Mouse (Mus musculus): ENCODE measurements around the gene Jun. TPM values are rescaled to one million over a fixed set of nuclear protein-coding genes. Genes with fewer than 3 reads are reported as not detected.

Jun gene
- polyA plus RNA-seq, 1 experiment from 2014 or later = 124 TPM

DNA sequence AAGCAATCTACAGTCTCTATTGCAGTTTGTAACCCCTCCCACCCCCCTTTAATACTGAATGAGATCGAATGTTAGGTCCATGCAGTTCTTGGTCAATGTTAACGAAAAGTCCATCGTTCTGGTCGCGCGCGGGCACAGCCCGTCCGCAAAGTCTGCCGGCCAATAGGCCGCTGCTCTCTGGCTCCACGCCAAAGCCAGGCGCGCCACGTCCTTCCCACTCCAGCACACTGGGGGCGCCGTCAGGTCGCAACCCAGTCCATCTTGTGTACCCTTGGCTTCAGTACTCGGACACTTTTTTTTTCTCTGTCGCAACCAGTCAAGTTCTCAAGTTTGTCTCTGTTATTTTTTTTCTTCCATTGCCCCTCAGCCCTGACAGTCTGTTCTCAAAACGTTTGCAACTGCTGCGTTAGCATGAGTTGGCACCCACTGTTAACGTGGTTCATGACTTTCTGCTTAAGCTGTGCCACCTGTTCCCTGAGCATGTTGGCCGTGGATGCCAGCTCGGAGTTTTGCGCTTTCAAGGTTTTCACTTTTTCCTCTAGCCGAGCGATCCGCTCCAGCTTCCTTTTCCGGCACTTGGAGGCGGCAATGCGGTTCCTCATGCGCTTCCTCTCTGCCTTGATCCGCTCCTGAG is 2.0 kb downstream of the Jun start:
- no peak for ATAC-seq (ENCODE audit: borderline replicate concordance, extremely low read depth, low FRiP score, low TSS enrichment)
- no peaks in the 10 kb centered on the region for H3K36me3 ChIP-seq
- peak overlapping the region; percentile 82 for H3K4me2 ChIP-seq
- H3K27me3 ChIP-seq = no peaks in the 10 kb centered on the region
- H3K4me1 ChIP-seq = peaks cover 28% of the 10 kb centered on the region
- under 1% methylated on average over 34 of the region's 34 CpGs for WGBS
- peak overlapping the region; percentile 99 for H3K27ac ChIP-seq
- peak overlapping the region; percentile 71 for H3K4me3 ChIP-seq
- H3K9ac ChIP-seq = peak overlapping the region; percentile 79
- H3K9me3 ChIP-seq = no peaks in the 10 kb centered on the region

DNA sequence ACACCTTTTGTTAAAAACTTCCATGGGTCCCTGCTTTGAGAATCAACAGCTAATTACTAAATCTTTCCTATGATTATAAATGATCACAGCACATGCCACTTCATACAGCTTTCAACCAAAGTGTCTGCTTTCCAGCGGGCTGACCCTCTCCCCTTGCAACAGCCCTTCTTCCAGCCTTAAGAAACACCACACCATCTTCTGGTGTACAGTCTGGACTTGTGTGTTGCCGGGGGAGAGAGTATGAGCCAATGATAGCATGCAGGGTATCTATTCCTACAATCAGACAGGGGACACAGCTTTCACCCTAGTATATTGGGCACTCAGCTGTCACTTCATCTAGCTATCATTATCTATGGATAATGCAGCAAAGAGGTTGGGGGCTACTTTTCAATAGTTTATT is 2.9 kb downstream of the Jun start:
- Histone ChIP-seq H3K4me3 (peak overlapping the region; percentile 71), H3K4me2 (peak overlapping the region; percentile 82), H3K36me3 (no peaks in the 10 kb centered on the region), H3K9ac (peak overlapping the region; percentile 19; the same call in 1 of the 2 replicates), H3K27ac (no peak overlapping the region), H3K4me1 (peaks cover 23% of the 10 kb centered on the region), H3K27me3 (no peaks in the 10 kb centered on the region), H3K9me3 (no peaks in the 10 kb centered on the region)
- ATAC-seq (ENCODE audit: borderline replicate concordance, extremely low read depth, low FRiP score, low TSS enrichment) = no peak
- 21% methylated on average over 2 of the region's 2 CpGs for WGBS

DNA sequence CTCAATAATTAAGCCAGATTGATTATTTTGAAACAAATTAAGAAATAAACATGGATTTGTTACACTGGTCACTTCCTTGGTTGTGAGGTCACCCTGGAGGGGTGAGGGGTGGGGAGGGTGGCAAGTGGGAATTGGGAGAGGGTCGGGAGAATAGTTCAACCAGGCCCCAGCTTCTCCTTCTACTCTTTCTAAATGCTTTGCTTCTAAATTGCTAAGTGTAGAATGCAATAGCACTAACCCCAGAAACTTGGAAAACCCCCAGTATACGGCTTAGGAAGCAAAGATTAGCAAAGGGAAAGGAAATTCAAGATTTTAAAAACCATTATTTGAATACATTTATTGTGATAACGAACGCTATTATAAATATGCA is 3.3 kb downstream of the Jun start:
- Histone ChIP-seq H3K9ac (0 out of 2 replicates have a peak overlapping the region, but pooled peaks have one; percentile 19), H3K27ac (0 out of 2 replicates have a peak overlapping the region, but pooled peaks have one; percentile 7), H3K9me3 (no peaks in the 10 kb centered on the region), H3K4me1 (peaks cover 21% of the 10 kb centered on the region), H3K4me3 (peak overlapping the region; percentile 71), H3K4me2 (peak overlapping the region; percentile 82), H3K36me3 (no peaks in the 10 kb centered on the region), H3K27me3 (no peaks in the 10 kb centered on the region)
- no peak for ATAC-seq (ENCODE audit: borderline replicate concordance, extremely low read depth, low FRiP score, low TSS enrichment)
- 50% methylated on average over 4 of the region's 4 CpGs for WGBS

DNA sequence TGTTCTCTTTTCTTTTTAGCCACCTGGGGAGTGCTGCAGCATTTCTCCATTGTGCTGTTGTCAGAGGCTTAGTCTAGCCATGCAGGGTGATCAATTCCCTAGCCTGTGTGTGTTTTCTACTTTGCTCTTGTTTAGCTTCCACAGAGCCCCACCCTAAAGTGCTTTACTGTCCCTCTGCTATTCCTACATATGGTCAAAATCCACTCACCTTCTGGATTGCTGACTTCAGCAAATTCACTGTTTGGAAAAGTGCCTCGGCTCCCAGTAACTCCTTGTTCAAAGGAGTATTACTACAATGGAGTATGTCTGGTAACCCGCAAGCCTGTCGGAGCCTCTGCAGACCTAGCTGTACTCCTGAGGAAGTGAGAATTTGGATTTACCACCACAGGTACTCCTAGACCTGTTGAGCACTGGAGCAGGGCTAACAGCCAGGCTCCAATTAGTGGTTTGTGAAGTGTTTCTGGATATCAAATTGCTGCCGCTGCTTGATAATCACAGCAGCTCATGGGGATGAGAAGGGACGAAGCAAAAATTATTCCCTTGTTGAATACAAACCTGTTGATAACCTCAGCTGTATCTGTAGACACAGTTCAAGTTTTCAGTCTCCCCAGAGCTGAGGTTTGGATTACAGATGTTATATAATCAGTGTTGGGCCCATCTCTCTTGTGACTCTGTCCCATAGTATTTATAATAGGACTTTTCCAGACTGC is 3.8 kb downstream of the Jun start:
- WGBS = 48% methylated on average over 5 of the region's 5 CpGs
- ATAC-seq (ENCODE audit: borderline replicate concordance, extremely low read depth, low FRiP score, low TSS enrichment) = no peak
- H3K9me3 ChIP-seq = no peaks in the 10 kb centered on the region
- peak overlapping the region; percentile 71; the same call in 1 of the 2 replicates for H3K4me3 ChIP-seq
- H3K27me3 ChIP-seq = no peaks in the 10 kb centered on the region
- peak overlapping the region; percentile 82 for H3K4me2 ChIP-seq
- no peak overlapping the region for H3K27ac ChIP-seq
- H3K4me1 ChIP-seq = peaks cover 21% of the 10 kb centered on the region
- H3K36me3 ChIP-seq = no peaks in the 10 kb centered on the region
- no peak overlapping the region for H3K9ac ChIP-seq

DNA sequence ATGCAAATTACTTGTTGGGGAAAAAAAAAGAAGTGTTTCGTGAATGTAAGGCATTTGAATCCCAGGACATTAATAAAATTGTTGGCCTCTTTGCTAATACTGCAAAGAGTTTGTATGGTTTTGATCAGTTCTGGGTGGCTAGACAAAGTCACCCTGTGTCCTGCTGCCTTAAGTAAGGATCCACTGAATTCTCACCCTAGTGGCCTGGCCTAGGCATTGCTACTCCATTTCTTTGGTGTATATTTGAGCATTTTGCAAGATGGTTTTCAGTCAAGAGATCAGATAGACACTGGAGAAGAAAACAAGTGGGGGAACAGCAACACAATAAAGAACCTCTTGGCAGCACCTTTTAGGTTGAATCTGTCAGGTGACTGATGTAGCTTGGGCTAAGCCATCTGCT is 6.9 kb downstream of the Jun start:
- WGBS = 68% methylated on average over 1 of the region's 1 CpGs
- peaks cover 21% of the 10 kb centered on the region for H3K4me1 ChIP-seq
- no peaks in the 10 kb centered on the region for H3K9me3 ChIP-seq
- no peak overlapping the region for H3K9ac ChIP-seq
- no peaks in the 10 kb centered on the region for H3K36me3 ChIP-seq
- H3K4me2 ChIP-seq = no peak overlapping the region
- ATAC-seq (ENCODE audit: borderline replicate concordance, extremely low read depth, low FRiP score, low TSS enrichment) = no peak
- H3K27me3 ChIP-seq = no peaks in the 10 kb centered on the region
- 0 out of 2 replicates have a peak overlapping the region, but pooled peaks have one; percentile 22 for H3K27ac ChIP-seq
- H3K4me3 ChIP-seq = no peak overlapping the region

DNA sequence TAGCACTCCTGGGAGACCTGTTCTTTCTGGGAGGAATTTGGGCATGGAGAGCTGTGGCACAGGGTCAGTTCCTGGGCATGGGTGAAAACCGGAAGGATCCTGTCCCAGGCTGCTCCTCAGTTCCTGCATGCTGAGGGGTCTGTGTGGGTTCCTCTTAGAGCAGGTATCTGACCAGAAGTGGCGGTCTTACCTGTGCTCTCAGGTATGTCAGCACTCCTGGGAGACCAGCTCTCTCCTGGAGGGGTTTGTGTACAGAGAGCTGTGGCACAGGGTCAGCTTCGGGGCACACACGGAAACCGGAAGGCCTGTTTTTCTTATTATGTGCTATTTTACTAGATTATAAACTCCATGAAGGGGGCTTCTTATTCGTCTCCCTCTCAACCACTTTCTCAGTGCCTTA is 7.3 kb downstream of the Jun start:
- Histone ChIP-seq H3K27me3 (no peaks in the 10 kb centered on the region), H3K9ac (no peak overlapping the region), H3K9me3 (no peaks in the 10 kb centered on the region), H3K27ac (0 out of 2 replicates have a peak overlapping the region, but pooled peaks have one; percentile 22), H3K4me2 (no peak overlapping the region), H3K4me3 (no peak overlapping the region), H3K4me1 (peaks cover 21% of the 10 kb centered on the region), H3K36me3 (no peaks in the 10 kb centered on the region)
- peak; percentile 58; the same call in 1 of the 2 replicates for ATAC-seq (ENCODE audit: borderline replicate concordance, extremely low read depth, low FRiP score, low TSS enrichment)
- WGBS = 61% methylated on average over 6 of the region's 6 CpGs

DNA sequence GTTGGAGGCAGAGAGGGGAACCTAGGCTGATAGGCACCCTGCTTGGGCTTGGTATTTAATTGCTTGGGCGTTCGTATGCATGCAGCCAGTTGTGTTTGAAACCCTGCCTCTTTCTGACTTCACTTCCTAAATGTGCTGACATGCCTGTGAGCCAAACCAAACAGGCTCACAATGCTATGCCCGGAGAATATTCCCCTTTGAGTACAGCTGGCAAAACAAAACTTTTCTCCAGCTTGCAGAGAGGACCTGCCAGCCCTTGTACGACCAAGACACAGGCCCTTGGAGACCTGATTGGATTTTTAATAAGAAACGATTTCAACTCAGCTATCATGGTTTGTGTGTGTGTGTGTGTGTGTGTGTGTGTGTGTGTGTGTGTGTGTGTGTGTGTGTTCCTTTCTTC is 14.0 kb downstream of the Jun start:
- Histone ChIP-seq H3K4me2 (no peak overlapping the region), H3K9ac (no peak overlapping the region), H3K4me1 (no peaks in the 10 kb centered on the region), H3K9me3 (no peaks in the 10 kb centered on the region), H3K27ac (no peak overlapping the region), H3K27me3 (no peaks in the 10 kb centered on the region), H3K36me3 (no peaks in the 10 kb centered on the region), H3K4me3 (no peak overlapping the region)
- 54% methylated on average over 5 of the region's 5 CpGs for WGBS
- ATAC-seq (ENCODE audit: borderline replicate concordance, extremely low read depth, low FRiP score, low TSS enrichment) = no peak

DNA sequence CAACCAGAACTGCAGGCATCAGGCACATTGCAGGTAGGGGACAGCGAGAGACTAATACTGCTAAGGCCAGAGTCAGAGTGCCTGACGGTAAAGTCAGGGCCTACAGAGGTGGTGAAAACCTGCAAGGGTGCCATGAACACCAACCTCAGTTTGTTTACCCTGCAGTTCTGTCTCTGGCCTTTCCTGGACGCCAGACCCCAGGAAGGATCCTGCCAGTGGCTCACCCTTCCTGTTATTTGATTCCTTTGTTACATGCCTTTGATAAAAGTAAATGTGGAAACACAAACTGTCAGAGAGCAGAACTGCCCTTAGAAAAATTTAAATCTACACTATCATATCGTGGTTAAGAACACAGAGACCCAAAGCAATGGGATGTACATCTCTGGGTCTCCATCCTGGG is 20.9 kb downstream of the Jun start:
- H3K4me2 ChIP-seq = no peak overlapping the region
- ATAC-seq (ENCODE audit: borderline replicate concordance, extremely low read depth, low FRiP score, low TSS enrichment) = no peak
- no peak overlapping the region for H3K9ac ChIP-seq
- no peaks in the 10 kb centered on the region for H3K4me1 ChIP-seq
- no peak overlapping the region for H3K4me3 ChIP-seq
- H3K9me3 ChIP-seq = no peaks in the 10 kb centered on the region
- no peaks in the 10 kb centered on the region for H3K27me3 ChIP-seq
- H3K36me3 ChIP-seq = no peaks in the 10 kb centered on the region
- WGBS = 44% methylated on average over 4 of the region's 4 CpGs
- no peak overlapping the region for H3K27ac ChIP-seq

DNA sequence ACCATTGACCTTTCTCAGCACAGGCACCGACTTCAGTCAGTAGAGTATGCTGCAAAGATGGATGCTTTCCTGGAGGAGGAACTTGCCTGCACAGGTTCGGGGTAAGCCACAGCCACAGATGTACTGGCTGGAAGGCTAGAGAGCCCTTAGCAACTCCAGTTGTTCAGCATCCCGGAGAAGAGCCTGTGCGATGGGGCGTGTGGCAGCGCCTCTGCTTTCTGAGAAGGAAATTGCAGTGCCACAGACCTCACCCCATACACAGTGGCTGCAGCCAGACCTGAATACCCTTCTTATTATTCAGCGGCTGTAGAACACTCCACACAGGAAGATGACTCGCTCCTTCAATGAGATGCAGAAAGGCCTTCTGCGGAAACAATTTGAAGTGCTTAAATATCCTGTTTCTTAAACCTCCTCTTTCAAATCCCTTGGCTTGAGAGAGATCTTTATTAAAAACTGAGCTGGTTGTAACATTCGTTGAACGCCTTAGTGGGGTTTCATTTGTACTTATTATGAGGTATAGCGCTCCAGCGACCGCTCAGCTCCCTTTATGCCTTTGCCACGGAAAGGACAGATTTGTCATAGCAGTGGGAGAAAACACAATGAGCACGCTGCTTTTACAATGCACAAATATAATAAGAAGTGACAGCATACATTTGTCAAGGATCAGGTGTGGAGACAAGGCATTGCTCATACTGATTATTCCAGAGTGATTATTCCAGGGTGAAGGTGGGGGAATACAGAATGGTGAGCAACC is 26.0 kb downstream of the Jun start:
- H3K27me3 ChIP-seq = no peaks in the 10 kb centered on the region
- H3K9me3 ChIP-seq = no peaks in the 10 kb centered on the region
- H3K4me3 ChIP-seq = no peak overlapping the region
- H3K9ac ChIP-seq = no peak overlapping the region
- H3K36me3 ChIP-seq = no peaks in the 10 kb centered on the region
- H3K4me2 ChIP-seq = no peak overlapping the region
- peaks cover 5% of the 10 kb centered on the region; the same call in 1 of the 2 replicates for H3K4me1 ChIP-seq
- 79% methylated on average over 16 of the region's 16 CpGs for WGBS
- ATAC-seq (ENCODE audit: borderline replicate concordance, extremely low read depth, low FRiP score, low TSS enrichment) = no peak
- H3K27ac ChIP-seq = no peak overlapping the region

DNA sequence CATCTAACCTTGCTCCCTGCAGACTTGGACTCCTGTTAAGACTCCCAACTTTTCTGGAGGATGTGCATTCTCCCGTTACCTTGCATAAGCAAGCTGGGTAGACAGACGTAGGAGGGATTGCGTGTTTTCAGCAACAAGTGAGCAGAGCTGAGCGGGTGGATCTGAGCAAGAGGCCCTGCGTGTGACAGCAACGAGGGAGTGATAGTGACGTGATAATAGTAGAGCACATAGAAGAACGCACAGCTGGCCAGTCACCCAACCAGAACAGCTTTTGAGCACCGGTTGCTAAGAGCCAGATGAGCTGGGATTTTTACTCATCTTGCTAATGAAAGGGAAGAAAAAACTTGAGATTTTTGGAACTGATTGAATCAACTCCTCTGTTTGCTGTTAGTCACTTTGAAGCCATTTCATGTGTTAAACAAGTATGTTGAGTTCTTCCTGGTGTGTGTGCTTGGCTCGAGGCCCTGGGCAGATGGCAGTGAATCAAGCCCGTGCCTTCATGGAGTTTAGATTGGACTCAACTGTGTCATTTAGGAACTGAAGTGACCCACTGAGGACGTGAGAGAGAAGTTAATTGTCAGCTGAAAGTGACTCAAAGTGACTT is 28.6 kb downstream of the Jun start:
- no peak overlapping the region for H3K9ac ChIP-seq
- no peaks in the 10 kb centered on the region for H3K9me3 ChIP-seq
- peak; percentile 35; the same call in 1 of the 2 replicates for ATAC-seq (ENCODE audit: borderline replicate concordance, extremely low read depth, low FRiP score, low TSS enrichment)
- no peak overlapping the region for H3K27ac ChIP-seq
- no peaks in the 10 kb centered on the region for H3K27me3 ChIP-seq
- H3K36me3 ChIP-seq = no peaks in the 10 kb centered on the region
- H3K4me3 ChIP-seq = no peak overlapping the region
- no peak overlapping the region for H3K4me2 ChIP-seq
- H3K4me1 ChIP-seq = peaks cover 5% of the 10 kb centered on the region; the same call in 1 of the 2 replicates
- WGBS = 56% methylated on average over 12 of the region's 12 CpGs

DNA sequence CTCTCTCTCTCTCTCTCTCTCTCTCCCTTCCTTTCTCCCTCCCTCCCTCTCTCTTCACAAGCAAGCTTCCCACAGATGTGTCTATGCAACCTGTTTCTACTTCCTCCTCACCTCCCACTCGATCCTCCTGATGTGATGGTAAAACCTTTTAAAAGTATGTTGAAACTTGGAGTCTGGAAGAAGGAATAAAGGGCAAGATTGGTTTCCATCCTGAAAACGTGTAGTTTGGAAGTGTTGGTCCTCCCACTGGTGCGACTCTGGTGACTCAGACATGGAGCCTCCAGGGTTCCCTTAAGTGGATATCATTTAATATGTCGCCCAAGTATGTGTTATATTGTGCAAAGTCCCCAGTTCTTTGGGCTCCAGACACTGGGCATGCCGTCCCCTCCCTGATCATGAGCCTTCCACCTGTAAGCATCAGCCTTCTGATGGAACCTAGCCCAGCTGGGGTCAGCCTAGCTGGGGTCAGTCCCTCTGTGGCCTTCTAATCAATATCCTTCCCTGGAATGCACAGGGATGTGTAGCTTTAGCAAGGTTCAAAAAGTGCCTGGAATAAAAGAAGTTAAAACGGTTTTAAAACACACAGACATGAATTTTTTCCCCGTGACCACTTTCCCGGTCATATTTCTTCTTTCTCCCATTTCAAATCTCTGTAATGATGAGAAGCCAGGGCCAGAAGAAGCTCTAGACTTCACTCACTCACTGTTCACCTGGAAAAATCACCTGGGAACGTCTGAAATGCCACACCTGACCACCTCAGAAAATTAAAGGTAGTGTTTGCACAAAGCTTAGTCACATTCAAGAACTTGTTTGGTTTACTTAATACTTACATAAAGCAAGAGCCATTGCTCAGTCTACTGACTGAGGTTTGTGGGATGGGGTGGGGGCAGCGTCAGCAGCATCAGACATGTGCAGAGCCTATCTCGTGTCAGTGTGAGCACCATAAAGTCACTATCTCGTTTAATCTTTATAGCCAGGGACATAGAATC is 30.1 kb downstream of the Jun start:
- no peak overlapping the region for H3K4me2 ChIP-seq
- no peak overlapping the region for H3K4me3 ChIP-seq
- H3K4me1 ChIP-seq = peaks cover 5% of the 10 kb centered on the region; the same call in 1 of the 2 replicates
- H3K9me3 ChIP-seq = no peaks in the 10 kb centered on the region
- ATAC-seq (ENCODE audit: borderline replicate concordance, extremely low read depth, low FRiP score, low TSS enrichment) = no peak
- H3K36me3 ChIP-seq = no peaks in the 10 kb centered on the region
- no peak overlapping the region for H3K27ac ChIP-seq
- no peaks in the 10 kb centered on the region for H3K27me3 ChIP-seq
- H3K9ac ChIP-seq = no peak overlapping the region
- WGBS = 66% methylated on average over 12 of the region's 12 CpGs
